Mouse (Mus musculus): Measurements from ENCODE around the gene Kif21b.

DNA sequence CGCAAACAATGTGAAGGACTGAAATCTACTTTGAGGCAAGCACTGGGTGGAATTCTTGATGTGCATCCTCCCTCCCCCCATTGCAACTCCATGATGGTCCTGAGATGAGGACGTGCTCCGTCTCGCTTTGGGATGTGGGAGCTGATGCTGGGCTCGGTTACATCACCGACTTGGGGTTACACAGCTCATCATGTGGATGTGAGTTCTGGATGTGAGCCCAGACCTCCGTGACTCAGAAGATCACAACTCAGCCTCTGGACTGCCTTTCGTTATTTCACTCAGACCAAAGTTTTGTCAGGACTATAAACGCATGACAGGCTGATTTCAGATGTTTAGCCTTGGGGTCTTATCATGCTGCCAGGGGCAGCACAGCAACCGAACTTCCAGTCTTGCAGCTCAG, 4.3 kb upstream of the Kif21b start:
- no peak for TF ChIP-seq CTCF (IDR thresholded peaks at IDR 0.05 in 2 of 3, conservative IDR thresholded peaks at IDR 0.05 in 1 of 3; ENCODE audit: control insufficient read depth in 1 of 3, insufficient read depth in 1 of 3, low read depth in 2 of 3, low read length in 3 of 3, poor library complexity in 1 of 3, severe bottlenecking in 1 of 3)
- no peak for TF ChIP-seq TAL1 (IDR thresholded peaks at IDR 0.05; ENCODE audit: low read length)
- TF ChIP-seq NRF1 (IDR thresholded peaks at IDR 0.05; ENCODE audit: insufficient read depth, low read depth, low read length, poor library complexity, severe bottlenecking): no peak
- TF ChIP-seq RCOR1 (IDR thresholded peaks at IDR 0.05; ENCODE audit: low read depth, low read length): no peak
- TF ChIP-seq EP300 (IDR thresholded peaks at IDR 0.05; ENCODE audit: low read depth in 1 of 2, low read length in 2 of 2): no peak
- TF ChIP-seq ZNF384 (IDR thresholded peaks at IDR 0.05; ENCODE audit: low read depth, low read length): no peak
- no peak for TF ChIP-seq NELFE (IDR thresholded peaks at IDR 0.05; ENCODE audit: low read depth, low read length)
- TF ChIP-seq HCFC1 (IDR thresholded peaks at IDR 0.05; ENCODE audit: low read depth, low read length): no peak
